Mouse (Mus musculus) G1E (cell line): ENCODE data around the gene Cldn34b3. TPM values are rescaled to one million over a fixed set of nuclear protein-coding genes. Genes with fewer than 3 reads are reported as not detected.
"Not testable (repeated sequence)": the region's sequence is repeated elsewhere in the genome, so short reads cannot be mapped to it uniquely, and the experiment has no call there.

ENCODE experiments used
- ATAC-seq: 2 replicates; pipeline ENCODE4 v1.8.0; 2016; ENCODE audit warnings: mild to moderate bottlenecking; ENCODE audit not compliant: insufficient number of reproducible peaks, poor library complexity, low FRiP score, severe bottlenecking; ENCODE audit errors: extremely low read depth
- DNase-seq: peaks from one replicate; pipeline ENCODE4 v3.0.0; 2012; ENCODE audit warnings: low spot score
- H3K27me3 ChIP-seq: 2 replicates; pipeline ENCODE4 v1.6.1; 2012; ENCODE audit warnings: mild to moderate bottlenecking, low read length, inconsistent platforms; ENCODE audit not compliant: insufficient read depth
- H3K36me3 ChIP-seq: replicated peaks from 2 replicates; pipeline ENCODE3; 2012; ENCODE audit warnings: mild to moderate bottlenecking, inconsistent platforms
- H3K4me1 ChIP-seq: 2 replicates; pipeline ENCODE4 v1.6.1; 2012; ENCODE audit warnings: low read depth, low read length, inconsistent platforms, mixed read lengths; ENCODE audit not compliant: insufficient read depth
- H3K4me3 ChIP-seq: 2 replicates; pipeline ENCODE4 v1.5.1; 2012; ENCODE audit warnings: low read depth, mild to moderate bottlenecking, inconsistent platforms, low read length, moderate library complexity, mixed read lengths
- H3K9me3 ChIP-seq: replicated peaks from 2 replicates; pipeline ENCODE4 v1.6.1; 2012; ENCODE audit warnings: inconsistent platforms
- polyA plus RNA-seq: library from polyadenylated mRNA; stranded (reverse); fragments of >175 nt; gene quantifications from 2 replicates; pipeline ENCODE4 v1.2.3, GENCODE M21; 2012
- total RNA-seq, 2 experiments: library from RNA; stranded (forward) in 1 of 2; stranded (reverse) in 1 of 2; fragments of 200-1000 nt in 1 of 2; fragments of >200 nt in 1 of 2; fragmentation: Nextera tagmentation in 1 of 2; gene quantifications; 2 replicates each; pipeline ENCODE4 v1.2.3; 2014 to 2017

Cldn34b3 gene
- total RNA-seq (2014; fragmentation: Nextera tagmentation) (not detected in 2 replicates), total RNA-seq (2017) (not detected in 2 replicates), polyA plus RNA-seq (not detected in 2 replicates)

- H3K9me3 ChIP-seq, H3K4me3 ChIP-seq, H3K36me3 ChIP-seq, DNase-seq, H3K4me1 ChIP-seq, ATAC-seq, H3K27me3 ChIP-seq: not testable (repeated sequence)
Observed at GRCm38 (mm10) chrX:76264004-76264403, at the start of gene Cldn34b3. Gene Cldn34b3, plus strand, starts transcription at chrX:76264304.

Other genes with a start within 250 kb of the Cldn34b3 start
- not detected in 2 replicates for gene Cldn34b4, start 129.0 kb downstream of the Cldn34b3 start, total RNA-seq (2014; fragmentation: Nextera tagmentation)
- gene Cldn34b4, start 129.0 kb downstream of the Cldn34b3 start, total RNA-seq (2017) = 0.17 TPM in 1 of 2 replicates, not detected in the other
- not detected in 2 replicates for gene Cldn34b4, start 129.0 kb downstream of the Cldn34b3 start, polyA plus RNA-seq